Mouse (Mus musculus) MN1 (cell line): ENCODE results near the gene Nhsl1.

Experiments
- DNase-seq: peaks from one replicate; pipeline ENCODE4 v3.0.0-alpha.2; 2016; ENCODE audit warnings: low spot score

The Nhsl1 gene

DNA sequence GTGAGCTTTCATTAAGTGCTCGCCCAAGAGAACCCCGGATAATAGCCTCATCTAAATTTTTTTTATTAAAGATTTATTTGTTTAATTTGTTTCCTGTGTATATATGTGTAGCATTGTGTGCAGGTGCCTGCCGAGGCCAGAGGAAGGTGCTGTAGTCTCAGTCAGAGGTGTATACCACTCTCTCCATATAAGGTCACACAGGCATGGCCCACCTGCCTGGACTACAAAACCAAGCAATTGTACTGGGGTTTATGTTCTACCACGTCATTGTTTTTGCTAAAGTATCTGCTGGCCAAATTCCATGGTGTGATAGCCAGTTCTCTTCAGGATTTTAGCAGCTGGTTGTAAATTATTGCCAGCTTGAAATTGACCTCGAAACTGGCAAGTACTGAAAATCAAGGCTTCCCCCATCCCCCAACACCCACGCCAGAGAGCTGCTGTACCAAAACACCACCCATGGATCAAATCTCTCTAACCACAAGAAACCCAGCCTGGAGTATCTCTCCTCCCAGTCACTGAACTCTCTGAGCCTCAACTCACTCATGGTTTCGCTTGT lies 81.4 kb downstream of the Nhsl1 start:
- DNase-seq, result no peak

GRCm38 (mm10) chr10:18400998-18401397 lies 82.2 kb downstream of the Nhsl1 start:
- DNase-seq, result no peak

GRCm38 (mm10) chr10:18403992-18404391 lies 85.2 kb downstream of the Nhsl1 start:
- no peak for DNase-seq

GRCm38 (mm10) chr10:18404679-18405078 lies 85.9 kb downstream of the Nhsl1 start:
- DNase-seq, result no peak

- DNase-seq, result no peak
These were observed 88.5 kb downstream of the Nhsl1 start for GRCm38 (mm10) chr10:18407062-18407830.

- DNase-seq, result no peak
These were observed 89.3 kb downstream of the Nhsl1 start for GRCm38 (mm10) chr10:18408128-18408527.

GRCm38 (mm10) chr10:18408635-18409034 lies 89.8 kb downstream of the Nhsl1 start:
- DNase-seq, result no peak

GRCm38 (mm10) chr10:18409068-18409467 lies 90.3 kb downstream of the Nhsl1 start:
- DNase-seq, result no peak

DNA sequence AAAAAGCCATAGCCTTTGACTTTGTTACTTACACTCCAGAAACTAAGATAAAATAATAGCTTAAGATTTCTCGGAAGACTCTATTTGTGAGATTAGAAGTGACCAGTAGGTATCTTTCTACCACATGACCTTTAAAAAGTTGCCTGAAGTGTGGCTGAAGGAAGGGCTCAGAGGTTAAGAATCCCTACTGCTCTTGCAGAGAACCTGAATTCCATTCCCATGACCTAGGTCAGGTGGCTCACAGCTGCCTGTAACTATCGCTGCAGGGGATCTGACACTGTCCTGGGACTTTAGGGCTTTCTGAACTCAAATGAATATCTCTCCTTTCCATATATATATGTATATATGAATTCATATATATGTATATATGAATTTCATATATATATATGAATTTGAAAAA lies 92.5 kb downstream of the Nhsl1 start:
- no peak for DNase-seq

DNA sequence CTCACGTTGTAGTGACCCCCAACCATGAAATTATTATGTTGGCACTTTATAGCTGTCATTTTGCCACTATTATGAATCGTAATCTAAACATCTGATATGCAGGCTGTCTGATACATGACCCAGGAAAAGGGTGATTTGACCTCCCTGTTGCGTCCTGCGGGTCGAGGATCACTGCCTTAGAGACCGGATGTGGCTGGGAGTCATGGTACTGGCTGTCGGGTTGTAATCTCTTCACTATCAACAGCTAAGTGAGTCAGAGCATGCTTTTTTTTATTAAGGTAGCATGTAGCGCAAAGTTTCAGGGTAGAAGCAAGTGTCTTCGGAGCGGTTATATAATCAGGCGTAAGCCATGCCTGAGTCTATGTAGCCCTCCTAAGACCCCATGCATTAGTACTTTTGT lies 97.2 kb downstream of the Nhsl1 start:
- no peak for DNase-seq

DNA sequence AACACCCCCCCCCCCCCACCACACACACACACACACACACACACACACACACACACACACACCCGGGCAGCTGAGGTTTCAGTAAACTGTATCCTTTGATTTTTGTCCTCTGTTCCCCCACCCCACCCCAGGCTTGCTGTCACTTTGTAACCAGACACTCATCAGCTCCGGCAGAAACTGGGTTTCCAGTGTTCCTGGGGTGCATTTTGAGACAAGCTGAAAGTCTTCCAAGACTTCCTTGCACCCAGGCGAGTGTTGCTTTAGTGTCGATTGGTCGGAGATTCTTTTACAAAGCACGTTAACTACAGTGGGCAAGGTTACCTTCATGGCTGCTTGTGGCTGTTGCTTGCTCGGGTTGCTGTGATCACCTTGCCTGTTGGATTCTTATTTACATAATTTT lies 99.4 kb downstream of the Nhsl1 start:
- DNase-seq, result no peak

- DNase-seq, result no peak
These were observed 100.7 kb downstream of the Nhsl1 start for GRCm38 (mm10) chr10:18419508-18419907.

GRCm38 (mm10) chr10:18420259-18421000 lies 101.6 kb downstream of the Nhsl1 start:
- no peak for DNase-seq

DNA sequence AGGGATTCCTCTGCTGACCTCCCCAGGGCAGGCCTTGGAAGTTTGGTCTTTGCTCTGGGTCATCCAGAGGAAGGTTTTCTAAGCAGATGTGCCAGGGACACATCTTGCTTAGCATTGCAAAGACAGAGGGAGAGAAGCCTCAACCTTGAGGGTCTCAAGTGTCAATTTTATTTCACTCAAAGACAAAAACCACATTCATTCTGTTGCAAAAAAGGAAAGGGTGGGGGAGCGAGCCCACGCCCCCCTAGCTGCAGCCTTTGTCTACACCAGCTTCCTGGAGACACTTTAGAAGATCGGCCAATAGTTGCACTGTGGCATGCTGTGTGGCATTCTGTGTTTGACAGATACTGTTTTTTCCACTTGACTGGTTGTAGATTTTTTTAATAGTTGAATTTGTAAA lies 104.2 kb downstream of the Nhsl1 start:
- DNase-seq, result no peak

GRCm38 (mm10) chr10:18423557-18423956 lies 104.8 kb downstream of the Nhsl1 start:
- no peak for DNase-seq

DNA sequence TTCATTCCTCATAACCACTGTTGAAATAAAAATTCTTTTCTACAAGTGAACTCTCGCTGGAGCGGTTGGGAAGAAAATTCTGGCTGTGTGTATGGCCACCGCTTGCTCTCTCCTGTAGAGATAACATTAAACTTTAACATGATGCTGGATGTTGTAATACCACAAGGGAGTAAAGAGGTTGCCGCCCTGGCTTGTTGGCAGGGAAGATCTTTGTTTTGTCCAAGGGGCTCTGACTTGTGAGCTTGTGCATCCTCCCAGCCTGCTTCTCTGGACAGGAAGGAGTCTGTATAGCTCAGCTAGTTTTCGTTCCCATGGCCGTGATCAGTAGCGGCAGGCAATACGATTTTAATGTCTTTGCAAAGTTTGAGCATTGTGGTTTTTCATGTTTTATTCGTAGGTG lies 109.1 kb downstream of the Nhsl1 start:
- no peak for DNase-seq

DNA sequence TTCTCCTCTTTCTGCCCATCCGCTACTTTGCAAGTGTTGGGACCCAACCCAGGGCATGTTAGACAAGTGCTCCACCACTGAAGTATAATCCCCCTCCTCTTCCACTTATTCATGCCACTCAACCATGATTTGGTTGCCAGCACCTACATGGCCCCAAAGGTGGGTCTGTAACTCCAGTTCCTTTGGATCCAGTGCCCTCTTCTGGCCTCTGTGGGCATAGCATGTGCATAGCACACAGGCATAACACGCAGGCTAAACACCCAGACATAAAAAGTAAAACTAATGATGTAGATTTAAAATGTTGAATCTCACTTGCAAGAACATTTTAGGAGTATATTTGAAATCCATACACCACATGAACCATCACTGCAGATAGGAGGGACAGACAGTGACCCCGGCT lies 110.7 kb downstream of the Nhsl1 start:
- DNase-seq, result no peak

DNA sequence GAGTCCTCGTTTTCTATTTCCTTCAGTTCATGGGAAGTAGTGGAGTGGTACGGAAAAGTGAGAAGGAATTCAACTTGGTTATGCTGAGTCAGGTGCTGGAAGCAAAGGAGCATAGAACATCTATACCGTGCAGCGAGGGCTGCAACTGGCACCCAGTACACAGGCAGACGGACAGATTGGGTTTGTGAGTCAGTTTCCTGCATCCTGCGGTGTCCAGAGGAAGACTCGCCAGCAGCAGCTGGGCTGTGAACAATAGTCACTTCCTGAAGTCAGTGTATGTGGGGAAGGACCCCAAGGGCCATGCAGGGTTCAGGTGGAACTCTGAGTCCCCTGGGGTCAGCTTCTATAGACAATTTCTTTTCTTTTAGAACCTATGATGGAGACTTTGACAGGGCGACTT lies 111.4 kb downstream of the Nhsl1 start:
- DNase-seq, result no peak

- peak; percentile 16 for DNase-seq
These were observed 112.2 kb downstream of the Nhsl1 start for GRCm38 (mm10) chr10:18430973-18431372.

GRCm38 (mm10) chr10:18431546-18431945 lies 112.8 kb downstream of the Nhsl1 start:
- no peak for DNase-seq

- DNase-seq, result no peak
These were observed 116.7 kb downstream of the Nhsl1 start for GRCm38 (mm10) chr10:18435454-18435853.

- no peak for DNase-seq
These were observed 117.2 kb downstream of the Nhsl1 start for GRCm38 (mm10) chr10:18435938-18436337.

DNA sequence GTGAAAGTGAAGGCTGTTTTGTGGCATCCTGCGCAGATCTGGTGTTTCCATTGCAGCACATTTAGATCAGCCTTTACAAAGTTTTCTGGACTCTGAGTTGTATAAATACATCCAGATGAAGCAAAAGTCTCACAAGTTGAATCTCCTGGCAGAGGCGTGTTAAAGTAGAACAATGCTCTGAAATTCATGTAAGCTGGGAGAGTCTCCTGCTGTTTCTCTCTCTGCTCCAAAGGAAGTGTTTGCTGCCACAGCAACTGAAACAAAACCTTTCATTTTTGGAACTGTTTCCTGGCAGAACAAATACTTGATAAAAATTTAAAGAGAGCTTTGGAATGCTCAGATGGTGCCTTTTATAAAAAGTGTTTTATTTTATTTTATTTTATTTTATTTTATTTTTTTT lies 118.8 kb downstream of the Nhsl1 start:
- DNase-seq, result no peak
